Mouse (Mus musculus) stomach, postnatal 0 days (tissue): ENCODE data around the gene Erc2. TPM values are rescaled to one million over a fixed set of nuclear protein-coding genes. Genes with fewer than 3 reads are reported as not detected.

Source experiments
- ATAC-seq: fragments of 200-750 bp; cut with Nextera tagmentation; 2 replicates; pipeline ENCODE4 v1.8.0; 2017; ENCODE audit not compliant: low FRiP score, low TSS enrichment
- DNase-seq: peaks from one replicate; pipeline ENCODE4 v3.0.0-alpha.2; 2016; ENCODE audit warnings: low spot score
- H3K27ac ChIP-seq: fragments of 300-500 bp; sonication (generic); replicated peaks from 2 replicates; pipeline ENCODE4 v1.5.1; 2014; ENCODE audit warnings: mild to moderate bottlenecking, control low read depth
- H3K27me3 ChIP-seq: fragments of 300-500 bp; sonication (generic); 2 replicates; pipeline ENCODE4 v1.6.1; 2014; ENCODE audit warnings: low read length; ENCODE audit not compliant: control insufficient read depth, insufficient read depth
- H3K36me3 ChIP-seq: fragments of 300-500 bp; sonication (generic); 2 replicates; pipeline ENCODE4 v1.6.1; 2014; ENCODE audit warnings: low read length, mixed read lengths; ENCODE audit not compliant: control insufficient read depth, insufficient read depth
- H3K4me1 ChIP-seq: fragments of 300-500 bp; sonication (generic); replicated peaks from 2 replicates; pipeline ENCODE4 v1.6.1; 2014; ENCODE audit warnings: antibody characterized with exemption; ENCODE audit not compliant: control insufficient read depth, insufficient read depth
- H3K4me2 ChIP-seq: fragments of 300-500 bp; sonication (generic); replicated peaks from 2 replicates; pipeline ENCODE4 v1.6.1; 2014; ENCODE audit warnings: low read depth, mild to moderate bottlenecking, control low read depth, moderate library complexity
- H3K4me3 ChIP-seq: fragments of 300-500 bp; sonication (generic); 2 replicates; pipeline ENCODE4 v1.5.1; 2014; ENCODE audit warnings: low read depth, low read length, control low read depth
- H3K9ac ChIP-seq: fragments of 300-500 bp; sonication (generic); 2 replicates; pipeline ENCODE4 v1.6.1; 2014; ENCODE audit warnings: mild to moderate bottlenecking, low read length, control low read depth, mixed read lengths
- H3K9me3 ChIP-seq: fragments of 300-500 bp; sonication (generic); 2 replicates; pipeline ENCODE4 v1.6.1; 2016; ENCODE audit warnings: low read length; ENCODE audit not compliant: control insufficient read depth
- CTCF ChIP-seq: IDR thresholded peaks from 2 replicates; pipeline ENCODE4 v1.5.1; 2016; ENCODE audit warnings: antibody characterized with exemption, low read depth, mild to moderate bottlenecking, moderate library complexity
- EP300 ChIP-seq: optimal IDR thresholded peaks from 2 replicates; pipeline ENCODE3; 2016; ENCODE audit warnings: antibody characterized with exemption
- WGBS: fragments of 180-500 bp; shearing (Covaris S2); extraction: QIAGEN DNeasy Blood & Tissue Kit; methylation state at CpG from one replicate; pipeline ENCODE4 v1.1.7; 2014; 5-methylcytosine and 5-hydroxymethylcytosine counted together
- polyA plus RNA-seq: library from polyadenylated mRNA; unstranded; fragments of >200 nt; fragmentation: Nextera tagmentation; extraction: Ambion mirVana; gene quantifications from 2 replicates; pipeline ENCODE4 v1.2.1, GENCODE M21; 2015

Gene Erc2
- polyA plus RNA-seq, 1 experiment from 2014 or later, result 3.0 TPM

DNA sequence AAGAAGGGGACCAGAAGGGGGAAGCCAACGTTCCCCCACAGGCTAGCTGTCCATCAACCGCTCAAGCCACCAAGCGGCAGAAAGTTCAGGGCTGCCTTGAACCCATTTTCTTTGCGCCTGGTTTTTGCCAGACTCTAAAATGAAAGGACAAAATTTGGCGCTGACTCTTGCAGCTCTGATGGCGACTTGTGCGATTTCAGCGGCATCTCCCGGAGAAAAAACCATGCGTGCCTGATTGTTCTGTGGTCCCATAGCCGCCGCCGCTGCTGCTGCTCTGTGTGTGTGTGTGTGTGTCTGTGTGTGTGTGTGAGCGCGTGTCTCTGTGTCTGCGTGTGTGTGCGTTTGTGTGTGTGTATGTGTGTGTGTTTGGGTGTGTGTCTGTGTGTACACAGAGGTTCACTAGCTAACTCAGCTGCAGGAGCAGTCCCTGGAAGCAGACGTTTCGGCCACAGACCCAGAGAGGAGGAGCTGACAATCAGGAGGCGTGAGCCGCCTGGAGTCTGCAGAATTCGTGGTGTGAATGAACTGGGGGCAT, 882.9 kb downstream of the Erc2 start:
- WGBS, result under 1% methylated on average over 22 of the region's 22 CpGs
- peak; percentile 59 for DNase-seq
- 0 out of 2 replicates have a peak, but pooled peaks have one; percentile 36 for ATAC-seq
- Histone ChIP-seq H3K9me3 (no peaks in the 10 kb centered on the region), H3K27me3 (no peaks in the 10 kb centered on the region), H3K36me3 (no peaks in the 10 kb centered on the region), H3K4me2 (peak overlapping the region; percentile 86), H3K27ac (peak overlapping the region; percentile 89), H3K4me1 (peaks cover 4% of the 10 kb centered on the region; the same call in 1 of the 2 replicates), H3K9ac (peak overlapping the region; percentile 73), H3K4me3 (peak overlapping the region; percentile 73)
- TF ChIP-seq EP300, result no peak
- peak; percentile 33 for TF ChIP-seq CTCF

DNA sequence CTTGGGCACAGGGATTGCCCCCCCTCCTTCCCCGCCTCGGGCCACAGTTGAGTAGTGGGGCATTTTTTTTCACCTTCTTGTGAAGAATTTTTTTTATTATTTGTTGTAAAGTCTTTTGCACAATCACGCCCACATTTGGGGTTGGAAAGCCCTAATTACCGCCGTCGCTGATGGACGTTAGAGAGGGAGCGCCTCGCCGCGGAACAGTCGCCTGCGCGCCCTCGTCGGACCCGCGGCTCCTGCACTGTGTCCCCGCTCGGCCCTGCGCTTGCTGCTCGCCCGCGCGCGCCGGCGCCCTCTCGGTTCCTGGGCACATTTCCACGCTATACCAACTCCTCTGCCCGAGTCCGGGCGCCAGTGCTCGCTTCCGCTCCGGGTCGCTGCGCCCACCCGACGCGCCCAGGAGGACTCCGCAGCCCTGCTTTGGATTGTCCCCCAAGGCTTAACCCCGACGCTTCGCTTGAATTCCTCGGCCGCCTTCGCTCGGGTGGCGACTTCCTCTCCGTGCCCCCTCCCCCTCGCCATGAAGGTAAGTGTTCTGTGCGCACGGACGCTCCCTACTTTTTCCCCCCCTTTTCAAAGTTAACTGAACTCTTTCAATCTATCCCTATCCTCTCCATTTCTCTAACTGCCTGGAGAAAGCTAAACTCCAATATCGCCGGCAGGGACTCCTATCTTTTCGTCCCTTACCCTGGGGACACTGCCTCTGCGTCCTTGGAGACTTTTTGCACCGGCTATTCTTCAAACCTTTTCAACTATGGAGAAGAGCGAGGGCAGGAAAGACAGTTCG, 883.6 kb downstream of the Erc2 start:
- H3K4me3 ChIP-seq, result peak overlapping the region; percentile 73
- WGBS, result under 1% methylated on average over 61 of the region's 62 CpGs
- H3K27me3 ChIP-seq, result no peaks in the 10 kb centered on the region
- peak; percentile 30; the same call in 1 of the 2 replicates for ATAC-seq
- H3K4me1 ChIP-seq, result peaks cover 7% of the 10 kb centered on the region; the same call in 1 of the 2 replicates
- TF ChIP-seq CTCF (no peak), EP300 (no peak)
- peak overlapping the region; percentile 86 for H3K4me2 ChIP-seq
- no peaks in the 10 kb centered on the region for H3K36me3 ChIP-seq
- peak; percentile 40 for DNase-seq
- H3K9me3 ChIP-seq, result no peaks in the 10 kb centered on the region
- peak overlapping the region; percentile 89 for H3K27ac ChIP-seq
- peak overlapping the region; percentile 73 for H3K9ac ChIP-seq

DNA sequence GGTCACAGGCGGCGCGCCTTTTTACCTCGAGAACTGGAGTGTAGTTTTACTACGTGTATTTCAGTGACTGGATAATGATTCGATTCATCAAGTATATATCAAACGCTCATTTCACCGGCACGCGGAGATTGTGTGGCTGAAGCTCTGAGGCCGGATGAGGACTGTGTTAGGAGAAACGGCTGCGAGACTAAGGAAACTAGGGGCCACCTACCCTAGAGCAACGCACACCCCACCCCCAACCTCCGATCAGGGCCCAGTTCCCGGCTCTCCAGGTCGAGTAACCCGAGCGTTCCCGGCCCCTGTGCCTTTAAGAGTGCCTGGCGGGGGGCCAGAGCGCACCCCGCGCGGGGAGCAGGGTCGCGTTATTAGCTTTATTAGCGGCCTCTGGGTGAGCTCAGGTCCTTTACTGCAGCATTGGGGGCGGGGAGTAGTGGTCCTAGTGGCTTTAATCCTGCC, 884.2 kb downstream of the Erc2 start:
- Histone ChIP-seq H3K9me3 (no peaks in the 10 kb centered on the region), H3K4me1 (peaks cover 7% of the 10 kb centered on the region; the same call in 1 of the 2 replicates), H3K27ac (peak overlapping the region; percentile 45; the same call in 1 of the 2 replicates), H3K9ac (peak overlapping the region; percentile 48), H3K36me3 (no peaks in the 10 kb centered on the region), H3K4me3 (peak overlapping the region; percentile 73), H3K4me2 (peak overlapping the region; percentile 86), H3K27me3 (no peaks in the 10 kb centered on the region)
- WGBS, result under 1% methylated on average over 29 of the region's 29 CpGs
- DNase-seq (peak; percentile 57), ATAC-seq (no peak)
- no peak for TF ChIP-seq EP300

DNA sequence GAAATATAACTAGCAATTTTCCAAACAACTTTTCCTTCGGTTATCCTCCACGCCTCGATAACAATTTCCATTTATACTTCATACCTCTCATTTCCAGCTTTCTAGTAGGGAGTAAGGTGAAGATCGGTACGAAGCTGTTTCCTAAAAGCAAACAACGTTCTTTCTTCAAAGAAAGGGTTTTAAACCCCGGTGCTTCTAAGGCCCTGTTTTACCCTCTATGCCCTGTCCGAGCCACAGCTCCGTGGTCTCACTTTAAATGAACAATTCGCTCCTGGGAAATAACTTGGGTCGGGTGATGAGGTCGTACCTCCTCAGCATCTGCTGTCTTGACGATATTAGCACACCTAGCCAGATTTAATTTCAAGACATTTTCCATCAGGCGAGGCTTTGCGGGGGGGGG, 884.8 kb downstream of the Erc2 start:
- H3K27ac ChIP-seq, result no peak overlapping the region; the same call in 1 of the 2 replicates
- no peaks in the 10 kb centered on the region for H3K9me3 ChIP-seq
- no peaks in the 10 kb centered on the region for H3K36me3 ChIP-seq
- H3K4me2 ChIP-seq, result peak overlapping the region; percentile 86
- TF ChIP-seq EP300 (no peak), CTCF (no peak)
- under 1% methylated on average over 15 of the region's 15 CpGs for WGBS
- H3K4me1 ChIP-seq, result peaks cover 7% of the 10 kb centered on the region; the same call in 1 of the 2 replicates
- peak overlapping the region; percentile 48; the same call in 1 of the 2 replicates for H3K9ac ChIP-seq
- DNase-seq (no peak), ATAC-seq (no peak)
- H3K27me3 ChIP-seq, result no peaks in the 10 kb centered on the region
- H3K4me3 ChIP-seq, result peak overlapping the region; percentile 73

DNA sequence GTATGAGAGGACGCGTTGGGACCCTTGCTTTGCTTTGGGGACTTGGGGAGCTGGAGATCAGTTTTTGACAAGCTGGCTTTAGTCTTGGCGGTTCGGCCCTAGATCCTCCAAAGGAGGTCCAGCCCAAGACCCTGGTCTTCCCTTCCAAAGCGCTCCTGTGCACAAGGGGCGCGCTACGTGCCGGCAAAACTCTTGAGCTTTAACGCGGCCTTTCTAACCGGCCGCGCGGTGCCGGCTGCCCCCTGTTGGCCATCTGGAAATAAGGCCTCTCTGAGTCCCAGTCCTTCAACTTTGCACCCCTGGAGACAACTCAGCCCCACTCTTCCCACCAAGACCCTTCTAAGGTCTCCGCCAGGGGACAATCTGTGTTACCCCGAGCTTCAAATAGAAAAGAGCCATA, 885.2 kb downstream of the Erc2 start:
- Histone ChIP-seq H3K9ac (0 out of 2 replicates have a peak overlapping the region, but pooled peaks have one; percentile 48), H3K4me2 (peak overlapping the region; percentile 86), H3K4me3 (peak overlapping the region; percentile 73), H3K27ac (no peak overlapping the region), H3K9me3 (no peaks in the 10 kb centered on the region), H3K27me3 (no peaks in the 10 kb centered on the region), H3K36me3 (no peaks in the 10 kb centered on the region), H3K4me1 (peaks cover 7% of the 10 kb centered on the region; the same call in 1 of the 2 replicates)
- ATAC-seq (0 out of 2 replicates have a peak, but pooled peaks have one; percentile 21), DNase-seq (peak; percentile 80)
- TF ChIP-seq CTCF (peak; percentile 93), EP300 (no peak)
- WGBS, result 2% methylated on average over 18 of the region's 18 CpGs
